Mouse (Mus musculus) intestine, embryonic 16.5 days (tissue): Measurements from ENCODE around the gene Aurka. TPM values are rescaled to one million over a fixed set of nuclear protein-coding genes. Genes with fewer than 3 reads are reported as not detected.

Experiments
- ATAC-seq: fragments of 200-750 bp; cut with Nextera tagmentation; 2 replicates; pipeline ENCODE4 v1.8.0; 2017; ENCODE audit warnings: moderate TSS enrichment, moderate library complexity
- H3K27ac ChIP-seq: fragments of 300-500 bp; sonication (generic); 2 replicates; pipeline ENCODE4 v1.5.1; 2014; ENCODE audit warnings: mild to moderate bottlenecking, low read length
- H3K27me3 ChIP-seq: fragments of 300-500 bp; sonication (generic); replicated peaks from 2 replicates; pipeline ENCODE4 v1.6.1; 2014; ENCODE audit warnings: low read length, control low read depth, mixed read lengths; ENCODE audit not compliant: control insufficient read depth, insufficient read depth
- H3K36me3 ChIP-seq: fragments of 300-500 bp; sonication (generic); 2 replicates; pipeline ENCODE4 v1.6.1; 2014; ENCODE audit warnings: low read length, control low read depth; ENCODE audit not compliant: control insufficient read depth, insufficient read depth
- H3K4me1 ChIP-seq: fragments of 300-500 bp; sonication (generic); 2 replicates; pipeline ENCODE4 v1.6.1; 2014; ENCODE audit warnings: low read length, control low read depth, mixed read lengths; ENCODE audit not compliant: control insufficient read depth, insufficient read depth
- H3K4me2 ChIP-seq: fragments of 300-500 bp; sonication (generic); 2 replicates; pipeline ENCODE4 v1.6.1; 2014; ENCODE audit warnings: low read depth, low read length, control low read depth
- H3K4me3 ChIP-seq: fragments of 300-500 bp; sonication (generic); 2 replicates; pipeline ENCODE4 v1.5.1; 2014; ENCODE audit warnings: mild to moderate bottlenecking, low read length
- H3K9ac ChIP-seq: fragments of 300-500 bp; sonication (generic); 2 replicates; pipeline ENCODE4 v1.6.1; 2014; ENCODE audit warnings: low read depth, low read length
- H3K9me3 ChIP-seq: fragments of 300-500 bp; sonication (generic); 2 replicates; pipeline ENCODE4 v1.6.1; 2016; ENCODE audit warnings: low read length, control low read depth; ENCODE audit not compliant: control insufficient read depth
- WGBS: fragments of 180-500 bp; shearing (Covaris S2); extraction: QIAGEN DNeasy Blood & Tissue Kit; methylation state at CpG from one replicate; pipeline ENCODE4 v1.1.7; 2014; 5-methylcytosine and 5-hydroxymethylcytosine counted together
- polyA plus RNA-seq: library from polyadenylated mRNA; unstranded; fragments of >200 nt; fragmentation: Nextera tagmentation; extraction: Ambion mirVana; gene quantifications from 2 replicates; pipeline ENCODE4 v1.2.1, GENCODE M21; 2015

The Aurka gene
- polyA plus RNA-seq = 87.4 and 103 TPM in 2 replicates

DNA sequence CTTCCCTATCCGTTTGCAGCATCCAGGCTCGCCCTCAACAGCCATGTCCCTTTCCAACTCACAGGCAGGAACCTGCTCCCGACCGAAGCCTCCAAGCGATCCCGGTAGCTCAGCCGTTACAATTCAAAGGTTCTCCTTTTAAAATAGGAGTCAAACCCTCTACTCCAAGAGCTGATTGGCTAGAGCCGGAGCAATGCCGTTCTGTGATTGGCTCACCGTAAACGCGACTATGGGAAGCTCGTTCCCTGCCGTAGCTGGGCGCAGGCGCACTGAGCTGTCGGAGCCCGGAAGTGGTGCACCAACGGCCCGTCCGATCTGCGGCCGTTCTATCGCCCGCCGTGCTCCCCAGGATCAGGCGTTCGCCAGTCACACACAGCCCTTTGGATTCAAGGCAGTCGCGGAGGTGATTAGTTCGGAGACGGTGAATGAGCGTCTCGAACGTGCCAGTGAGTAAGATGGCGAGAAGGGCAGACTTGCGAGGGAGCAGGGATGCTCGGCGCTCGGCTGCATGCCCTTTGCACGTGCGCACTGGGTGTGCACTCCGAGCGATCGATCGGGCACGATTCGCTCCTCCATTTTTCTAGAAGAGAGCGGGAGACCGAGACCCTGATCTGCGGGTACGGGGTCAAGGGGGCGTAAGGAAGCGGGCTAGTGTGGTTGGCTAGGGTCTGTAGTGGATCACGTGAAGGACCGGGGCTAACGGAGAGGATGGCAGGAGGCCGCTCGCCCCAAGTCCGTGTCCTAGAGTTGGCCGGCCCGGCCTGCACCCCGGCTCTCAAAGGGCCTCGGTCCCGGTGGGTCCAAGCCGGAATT is at the start of gene Aurka, which contains the start of gene Cstf1:
Gene Aurka (minus strand): TSS at position 125 of the 813 bp plus-strand sequence.
Gene Cstf1 (plus strand): TSS at position 271 of the 813 bp plus-strand sequence.
- Histone ChIP-seq H3K4me1 (peaks cover 22% of the 10 kb centered on the region), H3K9ac (peak within 1 kb of the TSS; percentile 98), H3K27ac (peak within 1 kb of the TSS; percentile 77), H3K27me3 (no peaks in the 10 kb centered on the region), H3K9me3 (no peaks in the 10 kb centered on the region), H3K4me2 (peak within 1 kb of the TSS; percentile 79), H3K36me3 (peaks cover 19% of the 10 kb centered on the region; the same call in 1 of the 2 replicates), H3K4me3 (peak within 1 kb of the TSS; percentile 98)
- peak; percentile 99 for ATAC-seq
- under 1% methylated on average over 66 of the region's 66 CpGs for WGBS

DNA sequence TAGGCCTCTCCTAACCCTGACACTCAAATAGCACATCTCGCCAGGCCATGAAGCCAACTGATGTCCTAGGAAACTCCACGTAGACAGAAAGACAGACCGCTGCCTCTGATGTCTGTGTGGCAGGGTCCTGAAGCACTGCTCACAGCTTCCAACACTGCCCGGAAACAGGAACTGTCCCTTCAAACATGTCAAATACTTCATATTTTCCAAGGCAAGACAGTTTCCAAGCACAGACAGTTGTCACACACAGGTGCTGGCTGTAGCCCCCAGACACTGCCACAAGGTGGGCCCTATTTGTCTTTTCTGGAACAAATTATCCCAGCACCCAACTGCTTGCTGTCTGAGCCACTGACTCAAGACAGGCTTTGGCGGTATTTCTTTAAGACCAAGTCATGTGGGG is 47.9 kb upstream of the Aurka start:
- H3K4me3 ChIP-seq = no peak overlapping the region
- no peaks in the 10 kb centered on the region for H3K27me3 ChIP-seq
- H3K4me1 ChIP-seq = peaks cover 3% of the 10 kb centered on the region; the same call in 1 of the 2 replicates
- no peaks in the 10 kb centered on the region for H3K9me3 ChIP-seq
- WGBS = 79% methylated on average over 5 of the region's 5 CpGs
- H3K27ac ChIP-seq = no peak overlapping the region
- H3K4me2 ChIP-seq = no peak overlapping the region
- H3K9ac ChIP-seq = no peak overlapping the region
- ATAC-seq = no peak
- H3K36me3 ChIP-seq = no peaks in the 10 kb centered on the region

DNA sequence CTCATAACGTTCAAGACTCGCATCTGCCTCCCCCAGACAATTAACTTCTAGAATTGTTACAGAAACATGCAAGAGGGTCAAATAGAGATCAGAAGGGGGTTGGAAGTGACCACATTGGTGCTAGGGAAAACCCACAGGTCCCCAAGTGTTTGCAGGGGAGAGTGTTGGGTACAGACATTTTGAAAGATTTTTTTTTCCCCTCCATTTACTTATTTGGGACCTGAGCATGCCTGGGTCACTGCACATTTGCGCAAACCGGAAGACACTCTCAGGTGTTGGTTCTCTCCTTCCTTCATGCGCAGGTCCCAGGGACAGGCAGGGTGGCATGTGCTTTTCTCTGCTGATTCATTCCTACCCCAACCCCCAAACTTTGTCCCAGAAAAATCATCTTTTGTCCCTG is 46.5 kb upstream of the Aurka start:
- H3K27me3 ChIP-seq = no peaks in the 10 kb centered on the region
- no peak overlapping the region for H3K9ac ChIP-seq
- no peak for ATAC-seq
- H3K4me1 ChIP-seq = peaks cover 5% of the 10 kb centered on the region; the same call in 1 of the 2 replicates
- H3K4me2 ChIP-seq = no peak overlapping the region
- H3K36me3 ChIP-seq = no peaks in the 10 kb centered on the region
- H3K9me3 ChIP-seq = no peaks in the 10 kb centered on the region
- H3K27ac ChIP-seq = no peak overlapping the region
- H3K4me3 ChIP-seq = no peak overlapping the region
- WGBS = 92% methylated on average over 5 of the region's 5 CpGs

DNA sequence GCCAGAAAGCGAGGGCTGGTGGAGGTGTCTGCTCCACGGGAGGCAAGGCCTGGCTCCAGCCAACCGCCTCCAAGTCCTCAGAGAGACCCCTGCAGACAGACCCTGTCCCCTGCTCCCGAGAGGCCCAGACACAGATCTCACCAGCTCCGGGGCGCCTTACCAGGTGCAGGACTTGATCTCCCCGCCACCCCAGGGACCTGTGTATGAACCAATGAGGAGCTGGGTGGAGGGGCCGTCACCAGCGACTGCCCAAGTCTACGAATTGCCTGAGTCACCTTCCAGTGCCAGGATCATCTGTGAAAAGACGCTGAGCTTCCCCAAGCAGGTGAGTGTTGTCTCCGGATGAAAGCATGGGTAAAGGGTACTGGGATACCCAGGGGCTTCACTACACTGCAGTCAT is 45.9 kb upstream of the Aurka start:
- H3K4me3 ChIP-seq = no peak overlapping the region
- H3K4me1 ChIP-seq = peaks cover 5% of the 10 kb centered on the region; the same call in 1 of the 2 replicates
- 53% methylated on average over 12 of the region's 12 CpGs for WGBS
- H3K9me3 ChIP-seq = no peaks in the 10 kb centered on the region
- H3K27ac ChIP-seq = no peak overlapping the region
- no peaks in the 10 kb centered on the region for H3K36me3 ChIP-seq
- H3K27me3 ChIP-seq = no peaks in the 10 kb centered on the region
- no peak overlapping the region for H3K9ac ChIP-seq
- no peak overlapping the region for H3K4me2 ChIP-seq
- ATAC-seq = no peak

DNA sequence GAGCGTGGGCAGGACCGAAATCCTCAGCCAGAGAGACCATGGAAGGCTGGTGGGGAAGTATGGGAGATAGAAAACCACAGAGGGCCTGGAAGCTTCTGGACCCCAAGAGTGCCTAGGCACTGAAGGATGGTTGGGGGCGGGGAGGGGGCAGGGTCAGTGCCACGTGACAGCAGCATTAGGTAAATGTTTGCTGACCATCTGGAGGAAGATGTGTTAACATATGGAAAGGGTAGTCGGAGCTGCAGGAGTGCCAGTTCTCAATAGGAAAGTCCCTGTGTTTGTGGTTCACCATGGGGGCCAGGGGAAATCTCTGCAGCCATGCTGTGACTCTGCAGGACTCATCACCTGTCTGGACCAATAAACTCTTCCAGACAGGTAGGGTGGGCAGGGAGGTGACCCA is 43.6 kb upstream of the Aurka start:
- Histone ChIP-seq H3K27me3 (no peaks in the 10 kb centered on the region), H3K4me3 (no peak overlapping the region), H3K9me3 (no peaks in the 10 kb centered on the region), H3K4me1 (peaks cover 5% of the 10 kb centered on the region; the same call in 1 of the 2 replicates), H3K36me3 (no peaks in the 10 kb centered on the region), H3K27ac (no peak overlapping the region), H3K9ac (no peak overlapping the region), H3K4me2 (no peak overlapping the region)
- ATAC-seq = no peak
- 47% methylated on average over 5 of the region's 5 CpGs for WGBS

DNA sequence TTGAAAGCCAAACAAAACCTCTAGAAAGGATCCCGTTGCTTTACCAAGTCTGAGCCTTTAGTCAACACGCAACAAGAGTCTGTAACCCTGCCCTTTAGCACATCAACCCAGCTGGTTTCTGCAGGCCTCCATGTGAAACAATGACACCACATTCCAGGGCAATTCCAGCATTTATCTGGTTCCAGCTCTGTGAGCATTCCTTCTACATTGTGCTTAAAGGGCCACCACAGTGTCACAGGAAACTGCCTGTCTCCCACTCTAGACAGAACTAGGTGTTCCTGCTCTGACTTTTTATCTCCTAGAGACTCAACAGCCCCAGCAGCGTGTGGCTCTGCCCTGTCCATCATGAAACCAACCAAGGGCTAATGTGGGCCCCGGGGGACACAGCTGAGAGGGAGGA is 42.9 kb upstream of the Aurka start:
- Histone ChIP-seq H3K9me3 (no peaks in the 10 kb centered on the region), H3K36me3 (no peaks in the 10 kb centered on the region), H3K27me3 (no peaks in the 10 kb centered on the region), H3K4me3 (no peak overlapping the region), H3K27ac (no peak overlapping the region), H3K4me1 (peaks cover 5% of the 10 kb centered on the region; the same call in 1 of the 2 replicates), H3K9ac (no peak overlapping the region), H3K4me2 (no peak overlapping the region)
- ATAC-seq = no peak
- WGBS = 26% methylated on average over 4 of the region's 4 CpGs

DNA sequence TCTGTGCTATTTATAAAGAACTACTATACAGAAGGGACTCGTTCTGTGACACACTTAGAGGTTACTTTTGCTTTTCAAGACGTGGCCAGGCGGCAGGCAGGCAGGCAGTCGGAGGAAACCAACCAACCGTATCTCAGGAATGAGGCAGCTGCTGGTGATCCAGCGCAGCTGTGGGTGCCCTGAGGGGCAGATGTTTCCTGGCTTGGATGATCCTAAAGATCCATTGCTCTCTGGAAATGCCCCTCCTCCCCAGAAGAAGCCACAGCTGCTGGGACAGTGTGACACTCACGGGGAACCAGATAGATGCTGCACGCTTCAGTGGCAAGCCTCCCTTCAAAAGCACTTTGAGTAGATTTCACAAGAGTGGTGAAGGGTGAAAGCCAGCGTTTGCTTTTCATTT is 42.1 kb upstream of the Aurka start:
- Histone ChIP-seq H3K9me3 (no peaks in the 10 kb centered on the region), H3K4me1 (peaks cover 5% of the 10 kb centered on the region; the same call in 1 of the 2 replicates), H3K4me2 (0 out of 2 replicates have a peak overlapping the region, but pooled peaks have one; percentile 19), H3K9ac (no peak overlapping the region), H3K36me3 (no peaks in the 10 kb centered on the region), H3K27me3 (no peaks in the 10 kb centered on the region), H3K27ac (no peak overlapping the region), H3K4me3 (no peak overlapping the region)
- WGBS = 9% methylated on average over 9 of the region's 9 CpGs
- peak; percentile 23; the same call in 1 of the 2 replicates for ATAC-seq

DNA sequence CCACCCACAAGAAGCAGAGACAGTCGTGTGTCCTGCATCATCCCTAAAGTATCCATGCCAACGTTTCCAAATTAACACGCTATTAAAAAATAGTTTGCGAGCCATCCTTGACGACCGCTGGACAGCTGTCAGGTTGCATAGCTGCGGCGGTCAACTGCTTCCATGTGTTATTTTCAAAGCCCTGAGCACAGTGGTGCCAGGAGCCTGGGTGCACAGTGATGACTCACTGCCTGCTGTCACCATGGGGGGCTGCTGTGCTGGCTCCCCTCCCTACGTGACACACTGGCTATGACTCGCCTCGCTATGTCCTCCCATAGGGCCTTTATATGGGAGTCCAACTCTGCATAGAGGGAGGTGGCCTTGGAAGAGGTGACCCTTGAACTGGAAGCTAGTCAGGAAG is 40.8 kb upstream of the Aurka start:
- WGBS = 86% methylated on average over 11 of the region's 11 CpGs
- ATAC-seq = no peak

DNA sequence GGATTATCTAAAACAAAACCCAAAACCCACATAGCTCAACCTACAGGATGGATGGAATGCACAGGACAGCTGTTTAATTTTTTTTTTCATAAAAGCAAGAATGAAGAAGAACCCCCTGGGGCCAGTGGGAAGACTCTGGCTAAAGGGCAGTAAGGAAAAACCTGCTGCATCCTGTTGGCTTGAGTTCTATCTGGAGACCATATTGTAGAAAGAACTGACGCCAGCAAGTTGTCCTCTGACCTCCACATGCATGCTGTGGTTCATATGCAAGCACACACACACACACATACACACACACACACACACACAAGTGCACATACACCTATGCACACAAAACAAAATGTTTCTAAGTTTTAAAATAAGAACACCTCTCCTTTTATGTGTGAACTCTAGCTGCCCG is 40.4 kb upstream of the Aurka start:
- Histone ChIP-seq H3K9me3 (no peaks in the 10 kb centered on the region), H3K4me3 (no peak overlapping the region), H3K4me2 (no peak overlapping the region), H3K27ac (no peak overlapping the region), H3K27me3 (no peaks in the 10 kb centered on the region), H3K36me3 (no peaks in the 10 kb centered on the region), H3K9ac (no peak overlapping the region), H3K4me1 (peaks cover 5% of the 10 kb centered on the region; the same call in 1 of the 2 replicates)
- WGBS = 82% methylated on average over 2 of the region's 2 CpGs
- no peak for ATAC-seq

More for the DNA sequence above, 40.8 kb upstream of the Aurka start:
- Histone ChIP-seq H3K4me1 (peaks cover 5% of the 10 kb centered on the region; the same call in 1 of the 2 replicates), H3K9ac (no peak overlapping the region), H3K27me3 (no peaks in the 10 kb centered on the region), H3K27ac (no peak overlapping the region), H3K36me3 (no peaks in the 10 kb centered on the region), H3K4me3 (no peak overlapping the region), H3K4me2 (no peak overlapping the region), H3K9me3 (no peaks in the 10 kb centered on the region)
